Mouse (Mus musculus): ENCODE measurements around the gene Phrf1. TPM values are rescaled to one million over a fixed set of nuclear protein-coding genes. Genes with fewer than 3 reads are reported as not detected.

The Phrf1 gene
- polyA plus RNA-seq, 1 experiment from 2014 or later: 99.3 TPM

DNA sequence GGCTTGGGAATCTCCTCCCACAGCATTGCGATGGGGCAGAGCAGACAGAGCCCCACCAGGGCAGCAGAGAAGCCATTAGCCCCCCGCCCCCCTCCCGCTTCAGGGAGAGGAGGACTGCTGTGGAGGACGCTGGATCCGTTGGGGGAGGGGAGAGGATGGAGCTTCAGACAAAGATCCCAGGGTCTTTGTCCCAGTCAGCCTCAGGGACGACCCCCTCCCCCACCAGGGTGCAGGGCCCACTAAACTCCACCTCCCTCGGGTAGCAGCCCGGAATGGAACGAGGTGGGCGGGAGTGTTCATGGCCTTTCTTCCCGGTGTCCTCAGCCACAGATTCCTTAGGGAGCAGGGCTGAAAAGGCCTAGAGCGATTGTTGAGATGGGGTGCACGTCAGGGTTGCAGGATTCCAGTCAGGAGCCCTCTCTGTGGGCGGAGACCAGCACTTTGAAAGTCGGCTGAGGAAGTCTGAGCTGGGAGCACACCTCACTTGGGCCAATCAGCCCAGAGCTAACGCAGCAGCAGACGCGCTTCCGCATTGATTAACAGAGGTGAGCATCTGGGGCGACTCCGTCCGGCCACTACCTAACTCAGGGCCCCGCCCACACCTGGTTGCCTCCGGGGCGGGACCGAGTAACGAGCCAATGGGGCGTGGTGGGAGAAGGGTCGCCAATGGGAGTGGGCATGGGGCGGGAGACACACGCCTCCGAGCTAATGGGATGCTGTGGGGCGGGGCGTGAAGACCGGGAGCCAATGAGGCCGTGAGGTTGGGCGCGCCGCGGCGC is 13.3 kb upstream of the Phrf1 start, which contains the start of gene Rassf7:
TSS of gene Rassf7 (plus strand) at position 760 of the 779 bp plus-strand sequence.
- Histone ChIP-seq H3K4me3 (peak within 1 kb of the TSS; percentile 76), H3K4me2 (replicated peaks) (peak within 1 kb of the TSS; percentile 94), H3K27me3 (no peaks in the 10 kb centered on the region), H3K36me3 (peaks cover 21% of the 10 kb centered on the region), H3K27ac (peak within 1 kb of the TSS; percentile 96), H3K9ac (peak within 1 kb of the TSS; percentile 79), H3K4me1 (peaks cover 29% of the 10 kb centered on the region), H3K9me3 (replicated peaks) (no peaks in the 10 kb centered on the region)
- under 1% methylated on average over 39 of the region's 41 CpGs for WGBS
- ATAC-seq (ENCODE audit: low FRiP score): peak; percentile 96

- under 1% methylated on average over 42 of the region's 42 CpGs for WGBS
- Histone ChIP-seq H3K4me3 (peak overlapping the region; percentile 76), H3K9me3 (replicated peaks) (no peaks in the 10 kb centered on the region), H3K4me1 (peaks cover 34% of the 10 kb centered on the region), H3K27me3 (no peaks in the 10 kb centered on the region), H3K36me3 (peaks cover 21% of the 10 kb centered on the region), H3K9ac (peak overlapping the region; percentile 79), H3K27ac (peak overlapping the region; percentile 96), H3K4me2 (replicated peaks) (peak overlapping the region; percentile 94)
- peak; percentile 70 for ATAC-seq (ENCODE audit: low FRiP score)
Measured at GRCm38 (mm10) chr7:141215880-141216733, 12.5 kb upstream of the Phrf1 start.

GRCm38 (mm10) chr7:141216894-141217293 is 11.7 kb upstream of the Phrf1 start:
- peaks cover 21% of the 10 kb centered on the region for H3K36me3 ChIP-seq
- H3K9ac ChIP-seq: peak overlapping the region; percentile 79; the same call in 1 of the 2 replicates
- H3K27ac ChIP-seq: no peak overlapping the region
- no peak for ATAC-seq (ENCODE audit: low FRiP score)
- H3K9me3 ChIP-seq (replicated peaks): no peaks in the 10 kb centered on the region
- peaks cover 36% of the 10 kb centered on the region for H3K4me1 ChIP-seq
- H3K4me3 ChIP-seq: peak overlapping the region; percentile 76
- WGBS: 85% methylated on average over 11 of the region's 11 CpGs
- H3K4me2 ChIP-seq (replicated peaks): peak overlapping the region; percentile 94
- no peaks in the 10 kb centered on the region for H3K27me3 ChIP-seq

GRCm38 (mm10) chr7:141217343-141218013 is 11.1 kb upstream of the Phrf1 start:
- Histone ChIP-seq H3K4me3 (no peak overlapping the region), H3K27me3 (no peaks in the 10 kb centered on the region), H3K4me2 (replicated peaks) (no peak overlapping the region), H3K9ac (peak overlapping the region; percentile 18; the same call in 1 of the 2 replicates), H3K4me1 (peaks cover 42% of the 10 kb centered on the region), H3K27ac (no peak overlapping the region), H3K9me3 (replicated peaks) (no peaks in the 10 kb centered on the region), H3K36me3 (peaks cover 21% of the 10 kb centered on the region)
- no peak for ATAC-seq (ENCODE audit: low FRiP score)
- 88% methylated on average over 17 of the region's 17 CpGs for WGBS

DNA sequence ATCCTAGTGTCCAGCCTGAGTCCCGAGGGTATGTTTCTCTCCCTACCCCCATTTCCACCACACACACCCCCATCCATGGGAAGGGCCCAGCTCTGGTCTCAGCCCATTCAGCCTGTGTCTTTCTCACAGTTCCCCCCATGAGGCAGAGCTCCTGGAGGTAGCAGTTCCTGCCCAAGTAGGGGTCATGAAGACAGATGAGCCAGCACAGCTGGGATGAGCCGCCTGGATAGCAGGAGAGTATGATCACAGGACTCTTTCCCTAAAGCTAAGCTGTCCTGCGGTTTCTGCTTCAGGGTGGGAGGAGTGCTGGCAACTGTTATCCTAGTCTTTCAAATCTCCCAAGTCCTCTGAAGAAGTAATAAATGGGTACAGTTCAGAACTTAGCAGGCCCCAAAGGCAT is 10.4 kb upstream of the Phrf1 start:
- H3K9ac ChIP-seq: no peak overlapping the region
- H3K36me3 ChIP-seq: peaks cover 21% of the 10 kb centered on the region
- H3K4me2 ChIP-seq (replicated peaks): no peak overlapping the region
- no peak overlapping the region for H3K27ac ChIP-seq
- no peak overlapping the region for H3K4me3 ChIP-seq
- H3K27me3 ChIP-seq: no peaks in the 10 kb centered on the region
- ATAC-seq (ENCODE audit: low FRiP score): no peak
- 84% methylated on average over 3 of the region's 3 CpGs for WGBS
- peaks cover 46% of the 10 kb centered on the region for H3K4me1 ChIP-seq
- H3K9me3 ChIP-seq (replicated peaks): no peaks in the 10 kb centered on the region

GRCm38 (mm10) chr7:141218557-141219133 is 9.9 kb upstream of the Phrf1 start:
- WGBS: 94% methylated on average over 5 of the region's 5 CpGs

GRCm38 (mm10) chr7:141219558-141220099 is 9.0 kb upstream of the Phrf1 start:
- Histone ChIP-seq H3K4me2 (replicated peaks) (no peak overlapping the region), H3K9ac (no peak overlapping the region), H3K4me1 (peaks cover 39% of the 10 kb centered on the region), H3K36me3 (peaks cover 21% of the 10 kb centered on the region), H3K27me3 (no peaks in the 10 kb centered on the region), H3K9me3 (replicated peaks) (no peaks in the 10 kb centered on the region), H3K4me3 (no peak overlapping the region), H3K27ac (no peak overlapping the region)
- 92% methylated on average over 1 of the region's 1 CpGs for WGBS
- no peak for ATAC-seq (ENCODE audit: low FRiP score)

More at GRCm38 (mm10) chr7:141218557-141219133, 9.9 kb upstream of the Phrf1 start:
- Histone ChIP-seq H3K4me2 (replicated peaks) (no peak overlapping the region), H3K36me3 (peaks cover 21% of the 10 kb centered on the region), H3K9ac (no peak overlapping the region), H3K4me3 (no peak overlapping the region), H3K4me1 (peaks cover 45% of the 10 kb centered on the region), H3K27me3 (no peaks in the 10 kb centered on the region), H3K27ac (no peak overlapping the region), H3K9me3 (replicated peaks) (no peaks in the 10 kb centered on the region)
- no peak for ATAC-seq (ENCODE audit: low FRiP score)

DNA sequence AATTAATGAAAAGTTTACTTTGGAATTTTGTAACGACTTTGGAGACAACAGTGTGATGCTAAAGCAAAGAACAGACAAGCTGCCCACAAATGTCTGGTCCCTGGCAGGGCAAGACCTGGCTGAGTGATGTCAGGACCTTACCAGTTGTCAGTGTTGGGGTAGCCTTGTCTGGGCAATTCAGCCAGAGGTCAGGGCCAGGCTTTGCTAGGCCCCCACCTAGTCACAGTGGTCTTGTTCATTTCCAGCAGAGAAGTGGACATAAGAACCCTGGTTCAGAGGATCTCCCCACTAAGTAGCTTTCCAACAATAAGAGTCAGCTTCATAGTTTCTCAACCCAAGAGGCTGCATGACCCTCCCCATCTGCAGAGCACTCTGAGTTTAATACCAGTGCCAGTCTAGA is 8.2 kb upstream of the Phrf1 start:
- H3K27ac ChIP-seq: no peak overlapping the region
- H3K4me1 ChIP-seq: peaks cover 33% of the 10 kb centered on the region
- H3K27me3 ChIP-seq: no peaks in the 10 kb centered on the region
- H3K9me3 ChIP-seq (replicated peaks): no peaks in the 10 kb centered on the region
- H3K9ac ChIP-seq: no peak overlapping the region
- H3K36me3 ChIP-seq: peaks cover 21% of the 10 kb centered on the region
- H3K4me3 ChIP-seq: peak overlapping the region; percentile 44; the same call in 1 of the 2 replicates
- ATAC-seq (ENCODE audit: low FRiP score): no peak
- H3K4me2 ChIP-seq (replicated peaks): no peak overlapping the region
- 91% methylated on average over 1 of the region's 1 CpGs for WGBS

- peaks cover 27% of the 10 kb centered on the region for H3K4me1 ChIP-seq
- peaks cover 21% of the 10 kb centered on the region for H3K36me3 ChIP-seq
- no peaks in the 10 kb centered on the region for H3K9me3 ChIP-seq (replicated peaks)
- peak overlapping the region; percentile 44 for H3K4me3 ChIP-seq
- ATAC-seq (ENCODE audit: low FRiP score): peak; percentile 97
- H3K27me3 ChIP-seq: no peaks in the 10 kb centered on the region
- H3K4me2 ChIP-seq (replicated peaks): peak overlapping the region; percentile 84
- WGBS: 3% methylated on average over 41 of the region's 44 CpGs
- peak overlapping the region; percentile 73 for H3K9ac ChIP-seq
- H3K27ac ChIP-seq: peak overlapping the region; percentile 85
Measured at GRCm38 (mm10) chr7:141221249-141222125, 7.1 kb upstream of the Phrf1 start.

GRCm38 (mm10) chr7:141222126-141222467 is 6.5 kb upstream of the Phrf1 start:
- no peaks in the 10 kb centered on the region for H3K27me3 ChIP-seq
- peaks cover 21% of the 10 kb centered on the region for H3K4me1 ChIP-seq
- H3K4me2 ChIP-seq (replicated peaks): peak overlapping the region; percentile 84
- H3K9ac ChIP-seq: peak overlapping the region; percentile 51
- H3K4me3 ChIP-seq: peak overlapping the region; percentile 44
- WGBS: 14% methylated on average over 8 of the region's 8 CpGs
- H3K27ac ChIP-seq: peak overlapping the region; percentile 85
- H3K9me3 ChIP-seq (replicated peaks): no peaks in the 10 kb centered on the region
- no peak for ATAC-seq (ENCODE audit: low FRiP score)
- H3K36me3 ChIP-seq: peaks cover 21% of the 10 kb centered on the region
